Mouse (Mus musculus) forebrain, embryonic 16.5 days (tissue): ENCODE data around the gene Ggt6. TPM values are rescaled to one million over a fixed set of nuclear protein-coding genes. Genes with fewer than 3 reads are reported as not detected.

ENCODE experiments used
- ATAC-seq: fragments of 200-750 bp; cut with Nextera tagmentation; 2 replicates; pipeline ENCODE4 v1.8.0; 2017; ENCODE audit warnings: mild to moderate bottlenecking, moderate library complexity
- H3K27ac ChIP-seq: fragments of 300-500 bp; sonication (generic); 2 replicates; pipeline ENCODE4 v1.5.1; 2014; ENCODE audit warnings: low read length, control low read depth
- H3K27me3 ChIP-seq: fragments of 300-500 bp; sonication (generic); replicated peaks from 2 replicates; pipeline ENCODE4 v1.6.1; 2014; ENCODE audit warnings: low read length; ENCODE audit not compliant: control insufficient read depth, insufficient read depth
- H3K36me3 ChIP-seq: fragments of 300-500 bp; sonication (generic); 2 replicates; pipeline ENCODE4 v1.6.1; 2014; ENCODE audit not compliant: control insufficient read depth, insufficient read depth
- H3K4me1 ChIP-seq: fragments of 300-500 bp; sonication (generic); replicated peaks from 2 replicates; pipeline ENCODE4 v1.6.1; 2014; ENCODE audit warnings: low read length; ENCODE audit not compliant: control insufficient read depth, insufficient read depth
- H3K4me2 ChIP-seq: fragments of 300-500 bp; sonication (generic); 2 replicates; pipeline ENCODE4 v1.6.1; 2014; ENCODE audit warnings: mild to moderate bottlenecking, low read length, control low read depth
- H3K4me3 ChIP-seq: fragments of 300-500 bp; sonication (generic); replicated peaks from 2 replicates; pipeline ENCODE4 v1.5.1; 2014; ENCODE audit warnings: mild to moderate bottlenecking, low read length, control low read depth
- H3K9ac ChIP-seq: fragments of 300-500 bp; sonication (generic); replicated peaks from 2 replicates; pipeline ENCODE4 v1.6.1; 2014; ENCODE audit warnings: low read depth, low read length, control low read depth
- H3K9me3 ChIP-seq: fragments of 300-500 bp; sonication (generic); 2 replicates; pipeline ENCODE4 v1.6.1; 2016; ENCODE audit warnings: low read length; ENCODE audit not compliant: control insufficient read depth
- WGBS: fragments of 180-500 bp; shearing (Covaris S2); extraction: QIAGEN DNeasy Blood & Tissue Kit; methylation state at CpG from one replicate; pipeline ENCODE4 v1.1.7; 2014; 5-methylcytosine and 5-hydroxymethylcytosine counted together
- polyA plus RNA-seq: library from polyadenylated mRNA; unstranded; fragments of >200 nt; fragmentation: Nextera tagmentation; extraction: Ambion mirVana; gene quantifications from 2 replicates; pipeline ENCODE4 v1.2.1, GENCODE M21; 2015

Ggt6 gene
- polyA plus RNA-seq, 1 experiment from 2014 or later: not detected

DNA sequence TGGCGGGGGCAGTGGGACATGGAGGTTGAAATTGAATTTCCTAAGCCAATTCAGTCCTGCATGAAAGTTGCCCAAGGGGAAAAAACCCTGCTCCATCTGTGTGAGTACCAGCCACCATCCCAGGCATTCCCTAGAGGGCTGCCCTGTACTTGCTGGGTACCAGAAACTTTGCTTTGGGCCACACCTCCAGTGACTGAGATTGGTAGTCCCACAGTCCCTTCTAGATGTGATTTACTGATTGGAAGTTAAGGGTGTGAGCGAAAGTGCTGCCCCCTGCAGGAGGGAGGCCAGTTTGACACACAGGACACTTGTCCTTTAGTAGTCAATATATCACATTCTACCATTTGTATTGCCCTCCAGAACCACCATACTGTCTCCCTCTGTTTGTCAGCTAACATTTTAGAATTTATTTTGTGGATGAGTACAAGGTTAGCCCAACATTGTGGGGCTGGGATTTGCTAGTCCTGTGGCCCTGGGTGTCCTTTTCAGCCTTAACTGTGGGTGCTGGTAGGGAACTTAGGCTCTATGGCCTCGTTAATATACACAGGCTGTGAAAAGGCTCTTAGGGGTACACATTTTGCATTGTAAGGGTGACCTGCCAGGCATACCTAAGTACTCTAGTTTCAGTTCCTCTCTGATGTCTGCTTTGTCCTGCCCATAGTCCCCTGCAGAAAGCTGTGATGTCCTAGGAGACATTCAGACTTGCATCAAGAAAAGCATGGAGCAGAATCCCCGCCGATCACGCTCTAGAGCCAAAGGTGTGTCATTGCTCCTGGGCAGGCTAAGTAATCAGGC, 11.2 kb downstream of the Ggt6 start:
- Histone ChIP-seq H3K27me3 (no peaks in the 10 kb centered on the region), H3K4me3 (no peak overlapping the region), H3K9ac (no peak overlapping the region), H3K4me2 (no peak overlapping the region), H3K27ac (no peak overlapping the region), H3K36me3 (peaks cover 79% of the 10 kb centered on the region), H3K4me1 (peaks cover 13% of the 10 kb centered on the region), H3K9me3 (no peaks in the 10 kb centered on the region)
- 94% methylated on average over 6 of the region's 6 CpGs for WGBS
- no peak for ATAC-seq

DNA sequence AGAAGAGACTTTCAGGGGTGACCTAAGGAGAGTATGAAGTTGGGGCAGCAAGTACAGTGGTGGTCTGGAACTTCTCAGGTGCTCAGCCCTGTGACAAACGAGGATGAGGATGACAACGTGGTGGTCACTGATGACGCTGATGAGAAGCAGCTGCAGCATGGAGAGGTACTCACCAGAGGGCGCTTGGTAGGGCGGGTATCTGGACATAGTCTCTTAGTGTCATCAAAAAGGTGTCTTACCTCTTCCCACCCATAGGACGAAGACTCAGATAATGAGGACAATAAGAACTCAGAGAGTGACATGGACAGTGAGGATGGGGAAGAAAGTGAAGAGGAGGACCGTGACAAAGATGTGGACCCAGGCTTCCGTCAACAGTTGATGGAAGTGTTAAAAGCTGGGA, 12.1 kb downstream of the Ggt6 start:
- Histone ChIP-seq H3K27me3 (no peaks in the 10 kb centered on the region), H3K27ac (no peak overlapping the region), H3K4me3 (no peak overlapping the region), H3K4me2 (no peak overlapping the region), H3K36me3 (peaks cover 81% of the 10 kb centered on the region), H3K4me1 (peaks cover 4% of the 10 kb centered on the region), H3K9ac (no peak overlapping the region), H3K9me3 (no peaks in the 10 kb centered on the region)
- WGBS: 91% methylated on average over 8 of the region's 8 CpGs
- no peak for ATAC-seq

DNA sequence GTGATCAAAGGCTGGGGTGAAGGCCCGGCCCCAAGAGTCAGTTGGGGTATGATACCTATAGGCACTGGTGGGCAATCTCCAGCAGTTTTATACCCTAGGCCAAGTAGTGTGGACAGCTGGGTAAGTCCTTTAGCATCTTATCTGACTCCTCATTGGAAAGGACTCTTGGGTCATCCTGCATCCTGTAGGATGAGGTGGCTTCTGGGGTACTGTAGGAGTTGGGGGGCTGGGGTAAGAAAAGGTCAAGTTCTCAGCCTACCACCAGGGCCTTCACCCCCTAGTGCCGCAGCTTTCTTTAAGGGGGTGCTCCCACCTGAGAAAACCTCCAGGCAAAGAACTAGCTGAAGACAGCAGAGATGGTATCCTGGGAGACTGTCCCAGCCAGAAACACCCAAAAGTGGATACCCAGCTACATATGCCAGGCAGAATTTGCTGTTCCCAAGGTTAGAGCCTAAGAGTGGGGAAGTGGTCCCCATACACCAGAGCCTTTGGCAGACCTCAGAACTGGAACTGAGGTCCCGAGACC, 16.9 kb downstream of the Ggt6 start:
- Histone ChIP-seq H3K4me1 (no peaks in the 10 kb centered on the region), H3K9ac (no peak overlapping the region), H3K27ac (no peak overlapping the region), H3K9me3 (no peaks in the 10 kb centered on the region), H3K27me3 (no peaks in the 10 kb centered on the region), H3K36me3 (peaks cover 40% of the 10 kb centered on the region), H3K4me2 (no peak overlapping the region), H3K4me3 (no peak overlapping the region)
- 80% methylated on average over 3 of the region's 3 CpGs for WGBS
- no peak for ATAC-seq

DNA sequence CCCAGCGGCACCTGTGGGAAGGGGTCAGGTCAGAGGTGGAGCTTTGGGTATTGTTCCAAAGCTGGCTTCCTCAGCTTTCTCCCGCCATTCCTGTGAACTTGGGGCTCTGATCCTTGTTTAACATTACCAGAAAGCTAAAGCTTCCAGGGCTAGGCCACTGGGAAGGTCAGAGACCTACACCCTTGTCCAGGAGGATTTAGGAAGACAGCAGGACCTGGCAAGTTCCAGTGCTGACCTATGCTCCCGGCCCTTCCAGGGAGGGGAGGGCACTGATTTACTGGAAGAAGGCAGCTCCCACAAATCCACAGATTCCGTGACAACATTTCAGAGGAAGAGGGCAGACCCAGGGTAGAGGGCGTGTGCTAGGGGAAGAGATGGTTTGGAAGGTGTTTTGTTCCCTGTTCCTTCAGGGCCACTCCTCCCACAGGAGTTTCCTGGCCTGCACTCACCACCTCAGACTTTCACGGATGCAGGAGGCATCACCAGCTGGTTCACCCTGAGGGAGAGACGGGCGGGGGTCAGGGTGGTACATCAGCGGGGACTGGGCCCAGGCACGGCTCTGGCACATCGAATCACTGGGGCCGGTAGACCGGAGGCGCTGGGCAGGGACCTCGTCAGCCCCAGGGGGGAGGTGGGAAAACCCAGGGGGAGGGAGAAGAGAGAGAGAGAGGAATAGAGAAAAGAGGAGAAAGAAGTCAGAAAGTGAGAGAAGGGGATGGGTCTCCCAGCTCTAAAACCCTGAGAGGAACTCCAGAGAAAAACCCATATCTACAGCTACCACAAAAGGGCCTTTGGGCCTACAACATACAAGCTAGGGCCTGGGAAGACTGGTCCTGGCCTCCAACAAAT, 18.0 kb downstream of the Ggt6 start:
- Histone ChIP-seq H3K9ac (no peak overlapping the region), H3K27me3 (no peaks in the 10 kb centered on the region), H3K36me3 (peaks cover 31% of the 10 kb centered on the region), H3K9me3 (no peaks in the 10 kb centered on the region), H3K4me1 (no peaks in the 10 kb centered on the region), H3K4me3 (no peak overlapping the region), H3K27ac (no peak overlapping the region), H3K4me2 (no peak overlapping the region)
- WGBS: 64% methylated on average over 15 of the region's 15 CpGs
- no peak for ATAC-seq

DNA sequence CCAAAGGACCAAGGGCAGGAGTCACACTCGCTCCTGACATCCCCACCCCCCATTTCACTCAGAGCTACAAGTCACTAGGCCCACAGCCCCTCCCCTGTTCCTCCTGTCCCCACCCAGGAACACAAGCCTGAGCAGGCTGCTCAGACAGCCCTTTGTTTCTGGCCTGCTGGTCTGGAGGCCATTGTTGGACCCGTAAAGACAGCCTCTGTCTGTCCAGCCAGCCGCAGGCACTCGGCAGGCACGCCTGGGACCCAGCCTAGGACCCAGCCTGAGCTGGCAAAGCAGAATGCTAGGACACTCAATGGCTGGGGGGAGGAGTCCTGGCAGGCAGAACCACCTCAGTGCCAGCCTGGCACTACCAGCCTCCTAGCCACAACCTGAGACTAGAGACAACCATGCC, 20.4 kb downstream of the Ggt6 start:
- H3K27me3 ChIP-seq: no peaks in the 10 kb centered on the region
- H3K27ac ChIP-seq: no peak overlapping the region
- WGBS: 28% methylated on average over 5 of the region's 5 CpGs
- H3K9me3 ChIP-seq: no peaks in the 10 kb centered on the region
- ATAC-seq: peak; percentile 65
- peaks cover 10% of the 10 kb centered on the region for H3K36me3 ChIP-seq
- no peak overlapping the region; the same call in 1 of the 2 replicates for H3K9ac ChIP-seq
- H3K4me3 ChIP-seq: no peak overlapping the region
- no peak overlapping the region for H3K4me2 ChIP-seq
- H3K4me1 ChIP-seq: no peaks in the 10 kb centered on the region

DNA sequence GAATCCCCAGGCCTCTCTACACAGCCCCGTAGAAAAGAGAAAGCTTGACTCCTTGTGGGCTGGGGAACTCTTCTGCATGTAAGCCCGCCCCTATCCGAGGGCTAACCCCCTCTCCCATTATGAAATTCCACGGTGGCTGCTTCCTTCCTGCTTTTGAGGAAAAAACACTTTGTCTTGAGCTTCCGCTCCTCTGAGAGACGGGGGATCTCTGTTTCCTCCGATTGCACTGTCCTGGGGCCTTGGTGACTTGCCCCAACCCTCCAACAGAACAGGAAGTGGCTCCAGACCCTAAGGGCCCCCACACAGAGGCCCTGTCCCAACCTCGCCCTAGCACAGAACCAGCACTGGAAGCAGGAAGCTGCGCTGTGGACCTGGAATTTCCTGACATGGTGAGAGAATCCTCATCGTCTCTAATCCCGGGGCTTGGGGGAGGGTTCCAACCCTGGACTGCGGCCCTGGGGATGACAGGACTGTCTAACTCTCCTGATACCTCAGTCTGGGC, 22.7 kb downstream of the Ggt6 start:
- no peak for ATAC-seq
- H3K4me1 ChIP-seq: no peaks in the 10 kb centered on the region
- H3K4me2 ChIP-seq: no peak overlapping the region
- peaks cover 5% of the 10 kb centered on the region; the same call in 1 of the 2 replicates for H3K36me3 ChIP-seq
- H3K27ac ChIP-seq: no peak overlapping the region
- no peak overlapping the region for H3K4me3 ChIP-seq
- 80% methylated on average over 12 of the region's 12 CpGs for whole genome bisulfite sequencing
- no peaks in the 10 kb centered on the region for H3K27me3 ChIP-seq
- H3K9ac ChIP-seq: no peak overlapping the region
- no peaks in the 10 kb centered on the region for H3K9me3 ChIP-seq

DNA sequence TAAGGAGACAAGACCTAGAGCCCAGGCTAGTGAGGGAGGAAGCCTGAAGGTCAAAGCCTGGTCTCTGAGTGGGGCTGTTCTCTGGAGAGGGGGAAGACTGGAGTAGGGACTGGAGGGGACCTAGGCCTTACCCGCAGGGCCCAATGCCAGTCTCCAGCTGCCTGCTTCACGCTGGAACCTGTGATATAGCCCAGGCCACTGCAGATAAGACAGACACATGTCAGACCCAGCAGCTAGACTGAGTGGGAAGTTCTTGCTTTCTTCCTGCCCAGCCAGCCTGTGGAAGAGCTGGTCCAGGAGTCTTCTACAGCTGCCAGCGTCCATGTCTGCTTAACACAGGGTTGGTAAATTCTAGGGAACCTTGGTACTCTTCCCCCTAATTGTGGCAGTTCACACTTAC, 23.2 kb downstream of the Ggt6 start:
- WGBS: 87% methylated on average over 3 of the region's 3 CpGs
- ATAC-seq: no peak

DNA sequence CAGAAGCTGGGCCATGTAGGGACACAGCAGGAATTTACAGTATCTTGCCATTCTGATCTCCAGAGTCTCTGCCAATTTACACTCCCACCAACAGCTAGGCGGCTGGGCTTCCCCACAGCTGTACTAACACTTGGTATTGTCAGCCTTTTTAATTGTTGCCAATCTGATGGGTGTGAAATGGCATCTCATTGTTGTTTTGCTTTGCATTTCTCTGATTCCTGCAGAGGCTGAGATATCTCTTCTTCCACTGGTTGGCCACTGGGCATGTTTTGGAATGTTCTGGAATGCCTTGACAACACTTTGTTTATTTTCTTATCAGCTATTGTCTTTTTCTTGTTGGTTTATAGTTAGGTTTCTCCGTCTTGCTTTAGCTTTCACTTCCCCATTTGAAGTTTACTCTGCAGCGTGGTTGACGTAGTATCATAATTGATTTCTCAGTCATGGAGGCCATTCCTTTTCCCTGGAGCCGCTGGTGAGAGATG, 26.2 kb downstream of the Ggt6 start:
- Histone ChIP-seq H3K4me3 (no peak overlapping the region), H3K27me3 (no peaks in the 10 kb centered on the region), H3K27ac (no peak overlapping the region), H3K4me2 (no peak overlapping the region), H3K9me3 (no peaks in the 10 kb centered on the region), H3K36me3 (0 out of 2 replicates have a peak, but pooled peaks cover 6% of the 10 kb centered on the region), H3K4me1 (no peaks in the 10 kb centered on the region), H3K9ac (no peak overlapping the region)
- 67% methylated on average over 5 of the region's 5 CpGs for WGBS
- no peak for ATAC-seq

More for the DNA sequence above, 23.2 kb downstream of the Ggt6 start:
- Histone ChIP-seq H3K4me1 (no peaks in the 10 kb centered on the region), H3K4me3 (no peak overlapping the region), H3K36me3 (peaks cover 8% of the 10 kb centered on the region; the same call in 1 of the 2 replicates), H3K9ac (no peak overlapping the region), H3K4me2 (no peak overlapping the region), H3K27me3 (no peaks in the 10 kb centered on the region), H3K27ac (no peak overlapping the region), H3K9me3 (no peaks in the 10 kb centered on the region)

DNA sequence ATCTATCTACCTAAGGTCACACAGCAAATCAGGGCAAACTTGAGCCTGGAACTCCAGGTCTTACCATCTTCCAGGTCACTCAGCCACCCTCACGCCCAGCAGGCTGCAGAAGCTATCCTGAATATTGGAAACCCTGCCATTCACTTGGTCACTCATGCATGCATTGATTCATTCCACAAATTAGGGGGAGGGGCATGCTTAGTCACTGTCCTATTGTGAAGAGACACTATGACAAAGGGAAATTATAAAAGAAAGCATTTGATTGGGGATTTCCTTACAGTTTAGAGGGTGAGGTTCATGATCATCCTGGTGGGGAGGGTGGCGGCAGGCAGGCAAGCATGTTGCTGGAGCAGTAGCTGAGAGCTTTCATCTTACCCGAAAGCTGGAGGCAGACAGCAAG, 29.5 kb downstream of the Ggt6 start:
- H3K9ac ChIP-seq: no peak overlapping the region
- H3K27ac ChIP-seq: no peak overlapping the region
- ATAC-seq: no peak
- H3K27me3 ChIP-seq: no peaks in the 10 kb centered on the region
- H3K36me3 ChIP-seq: 0 out of 2 replicates have a peak, but pooled peaks cover 6% of the 10 kb centered on the region
- 38% methylated on average over 3 of the region's 3 CpGs for WGBS
- peaks cover 8% of the 10 kb centered on the region for H3K4me1 ChIP-seq
- no peaks in the 10 kb centered on the region for H3K9me3 ChIP-seq
- no peak overlapping the region for H3K4me3 ChIP-seq
- no peak overlapping the region for H3K4me2 ChIP-seq
